Mouse (Mus musculus): ENCODE measurements around the gene Dusp13.

DNA sequence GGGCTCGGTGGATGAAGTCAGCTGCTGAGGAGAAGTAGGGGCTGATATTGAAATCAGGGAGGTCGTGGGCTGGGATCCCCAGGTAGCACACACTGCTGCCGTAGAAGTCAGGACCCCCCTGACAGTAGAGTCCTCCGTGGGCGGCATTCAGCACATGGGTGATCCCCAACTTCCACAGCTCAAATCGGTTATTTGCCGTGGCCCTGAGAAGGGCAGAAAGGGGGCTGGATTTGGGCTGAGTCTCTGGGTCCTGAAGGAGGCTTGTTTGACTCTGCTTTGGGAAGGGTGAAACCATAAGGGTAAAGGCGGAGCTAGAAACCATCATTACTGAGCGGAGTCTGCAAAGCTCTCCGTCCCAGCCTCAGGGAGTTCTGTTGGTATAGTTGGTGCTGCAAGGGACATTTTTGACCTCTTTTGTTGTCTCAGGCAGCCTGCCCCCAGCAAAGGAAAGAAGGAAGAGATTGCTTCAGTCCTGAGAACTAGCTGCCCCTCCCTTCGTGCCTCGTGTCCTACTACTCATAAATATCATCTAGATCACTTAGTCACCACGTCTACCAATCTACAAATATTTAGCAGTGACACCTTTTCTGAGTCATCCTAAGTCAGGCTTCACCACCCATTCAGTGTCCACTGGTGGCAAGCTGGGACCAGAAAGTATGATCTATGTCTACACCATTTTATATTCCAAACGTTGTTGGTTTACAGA lies 3.4 kb downstream of the Dusp13 start:
- TF ChIP-seq POLR2A (IDR thresholded peaks at IDR 0.05; ENCODE audit: control insufficient read depth, low read depth, low read length) (no peak), CTCF (IDR thresholded peaks at IDR 0.05; ENCODE audit: control insufficient read depth, insufficient read depth, insufficient replicate concordance, low read depth, low read length) (no peak)
